Comparison of ENCODE assay signal across 8 mouse cellular contexts in genomic region chr10:80386735-80387471, GRCm38 (mm10). TPM values are rescaled to one million over a fixed set of nuclear protein-coding genes. Genes with fewer than 3 reads are reported as not detected.
DNase-seq lines count a peak whose midpoint lies in the region; ATAC-seq and TF ChIP-seq lines count a peak whose summit lies in the region.

No protein-coding gene starts in this region.

- peaks cover 29% of the 10 kb centered on the region for H3K4me1 ChIP-seq in forebrain, postnatal 0 days (ENCODE audit: insufficient read depth)
- peaks cover 60% of the 10 kb centered on the region for H3K4me1 ChIP-seq in liver, embryonic 13.5 days (replicated peaks)

- WGBS in forebrain, postnatal 0 days, result 2% methylated on average over 82 of the region's 94 CpGs
- 1% methylated on average over 61 of the region's 94 CpGs for WGBS in liver, embryonic 13.5 days (ENCODE audit: insufficient replicate concordance)

- DNase-seq in layer of hippocampus, postnatal 10 days (ENCODE audit: low spot score in 2 of 2), result peak; percentile 40 to 57
- DNase-seq in layer of hippocampus, postnatal 25 days (ENCODE audit: extremely low spot score in 1 of 2, low spot score in 1 of 2), result no peak
- DNase-seq in brain, embryonic 14.5 days (ENCODE audit: low read depth), result peak; percentile 20
- DNase-seq in forebrain, postnatal 0 days, result no peak
- DNase-seq in liver, embryonic 13.5 days, result no peak
- peak; percentile 30 for DNase-seq in splenic B cell, adult 2 months (ENCODE audit: low read depth, low spot score)
- no peak for DNase-seq in left cerebral cortex, adult 18-20 months (ENCODE audit: low spot score in 2 of 2)
- DNase-seq in urinary bladder, postnatal 14 days (ENCODE audit: low spot score), result no peak

- peaks cover 34% of the 10 kb centered on the region for H3K36me3 ChIP-seq in forebrain, postnatal 0 days (ENCODE audit: insufficient read depth)
- peaks cover 36% of the 10 kb centered on the region for H3K36me3 ChIP-seq in liver, embryonic 13.5 days
- peaks cover under 1% of the 10 kb centered on the region; the same call in 1 of the 2 replicates for H3K36me3 ChIP-seq in splenic B cell, adult 2 months (ENCODE audit: control insufficient read depth, insufficient read depth, low read length, poor library complexity, severe bottlenecking)

- H3K9me3 ChIP-seq in forebrain, postnatal 0 days (ENCODE audit: low read length), result no peaks in the 10 kb centered on the region
- no peaks in the 10 kb centered on the region for H3K9me3 ChIP-seq in liver, embryonic 13.5 days (replicated peaks)

- peak overlapping the region; percentile 98 for H3K27ac ChIP-seq in forebrain, postnatal 0 days (ENCODE audit: low read depth, low read length)
- peak overlapping the region; percentile 47; the same call in 1 of the 2 replicates for H3K27ac ChIP-seq in liver, embryonic 13.5 days

- TF ChIP-seq CTCF in brain, embryonic 14.5 days (IDR thresholded peaks at IDR 0.05; ENCODE audit: borderline replicate concordance, extremely low read depth, insufficient read depth, insufficient read length), result no peak
- TF ChIP-seq CTCF in forebrain, postnatal 0 days (IDR thresholded peaks at IDR 0.05; ENCODE audit: low read depth), result no peak

- peak overlapping the region; percentile 99 for H3K9ac ChIP-seq in forebrain, postnatal 0 days
- peak overlapping the region; percentile 82 for H3K9ac ChIP-seq in liver, embryonic 13.5 days

- H3K4me2 ChIP-seq in forebrain, postnatal 0 days (ENCODE audit: low read depth), result peak overlapping the region; percentile 97
- H3K4me2 ChIP-seq in liver, embryonic 13.5 days, result peak overlapping the region; percentile 98

- H3K27me3 ChIP-seq in forebrain, postnatal 0 days (ENCODE audit: insufficient read depth, low read length), result no peaks in the 10 kb centered on the region
- peaks cover 7% of the 10 kb centered on the region; the same call in 1 of the 2 replicates for H3K27me3 ChIP-seq in liver, embryonic 13.5 days
- no peaks in the 10 kb centered on the region for H3K27me3 ChIP-seq in splenic B cell, adult 2 months (ENCODE audit: control insufficient read depth, insufficient read depth, low read length, poor library complexity, severe bottlenecking)

- peak overlapping the region; percentile 96 for H3K4me3 ChIP-seq in forebrain, postnatal 0 days (ENCODE audit: low read depth, low read length)
- peak overlapping the region; percentile 76 for H3K4me3 ChIP-seq in liver, embryonic 13.5 days (replicated peaks)

- TF ChIP-seq POLR2A in brain, embryonic 14.5 days (IDR thresholded peaks at IDR 0.05; ENCODE audit: borderline replicate concordance, extremely low read depth, insufficient read depth, insufficient read length, poor library complexity, severe bottlenecking), result no peak

- ATAC-seq in forebrain, postnatal 0 days, result no peak; the same call in 1 of the 2 replicates
- ATAC-seq in liver, embryonic 13.5 days (ENCODE audit: low read depth), result no peak

RNA-seq across cellular contexts. Expression of gene Mex3d, which starts 0.6 kb away (rescaled TPM):
- 10 to 100 TPM; 33.6 to 36.6 TPM for total RNA-seq in layer of hippocampus, postnatal 10 days (2021)
- 10 to 100 TPM; 18.9 to 19.3 TPM for total RNA-seq in layer of hippocampus, postnatal 25 days (2021)
- 112 and 115 TPM in 2 replicates for polyA plus RNA-seq in brain, embryonic 14.5 days (2012; rRNA removed)
- 107 and 120 TPM in 2 replicates for total RNA-seq in forebrain, postnatal 0 days (2014; rRNA removed)
- polyA plus RNA-seq in forebrain, postnatal 0 days (2015; fragmentation: Nextera tagmentation; extraction: Ambion mirVana), result 18.3 and 18.4 TPM in 2 replicates
- polyA plus RNA-seq in liver, embryonic 13.5 days (2015; fragmentation: Nextera tagmentation; extraction: Ambion mirVana), result 1.0 and 1.1 TPM in 2 replicates
- 10 to 100 TPM; 20.1 to 20.7 TPM for total RNA-seq in left cerebral cortex, adult 18-20 months (2021)

RNA-seq across cellular contexts. Expression of gene Mbd3, which starts 12.4 kb away (rescaled TPM):
- total RNA-seq in layer of hippocampus, postnatal 10 days (2021), result 100 to 1,000 TPM; 119 to 129 TPM
- total RNA-seq in layer of hippocampus, postnatal 25 days (2021), result 100 to 1,000 TPM; 138 to 159 TPM
- 265 and 292 TPM in 2 replicates for polyA plus RNA-seq in brain, embryonic 14.5 days (2012; rRNA removed)
- 37.9 and 43.9 TPM in 2 replicates for total RNA-seq in forebrain, postnatal 0 days (2014; rRNA removed)
- polyA plus RNA-seq in forebrain, postnatal 0 days (2015; fragmentation: Nextera tagmentation; extraction: Ambion mirVana), result 183 and 196 TPM in 2 replicates
- polyA plus RNA-seq in liver, embryonic 13.5 days (2015; fragmentation: Nextera tagmentation; extraction: Ambion mirVana), result 81.2 and 87.4 TPM in 2 replicates
- 100 to 1,000 TPM; 143 to 166 TPM for total RNA-seq in left cerebral cortex, adult 18-20 months (2021)

RNA-seq across cellular contexts. Expression of gene Uqcr11, which starts 19.7 kb away (rescaled TPM):
- 100 to 1,000 TPM; 503 to 527 TPM for total RNA-seq in layer of hippocampus, postnatal 10 days (2021)
- 100 to 1,000 TPM; 520 to 551 TPM for total RNA-seq in layer of hippocampus, postnatal 25 days (2021)
- polyA plus RNA-seq in brain, embryonic 14.5 days (2012; rRNA removed), result 597 and 852 TPM in 2 replicates
- 230 and 424 TPM in 2 replicates for total RNA-seq in forebrain, postnatal 0 days (2014; rRNA removed)
- polyA plus RNA-seq in forebrain, postnatal 0 days (2015; fragmentation: Nextera tagmentation; extraction: Ambion mirVana), result 688 and 881 TPM in 2 replicates
- polyA plus RNA-seq in liver, embryonic 13.5 days (2015; fragmentation: Nextera tagmentation; extraction: Ambion mirVana), result 474 and 603 TPM in 2 replicates
- total RNA-seq in left cerebral cortex, adult 18-20 months (2021), result 100 to 1,000 TPM; 383 to 388 TPM

RNA-seq across cellular contexts. Expression of gene Plk5, which starts 30.6 kb away (rescaled TPM):
- total RNA-seq in layer of hippocampus, postnatal 10 days (2021), result 1 to 10 TPM; 1.7 to 3.8 TPM
- total RNA-seq in layer of hippocampus, postnatal 25 days (2021), result 10 to 100 TPM; 14.6 to 16.9 TPM
- 3.9 and 4.7 TPM in 2 replicates for polyA plus RNA-seq in brain, embryonic 14.5 days (2012; rRNA removed)
- 8.3 and 12.9 TPM in 2 replicates for total RNA-seq in forebrain, postnatal 0 days (2014; rRNA removed)
- 4.6 and 7.4 TPM in 2 replicates for polyA plus RNA-seq in forebrain, postnatal 0 days (2015; fragmentation: Nextera tagmentation; extraction: Ambion mirVana)
- polyA plus RNA-seq in liver, embryonic 13.5 days (2015; fragmentation: Nextera tagmentation; extraction: Ambion mirVana), result 0.12 TPM in 1 of 2 replicates, not detected in the other
- total RNA-seq in left cerebral cortex, adult 18-20 months (2021), result 10 to 100 TPM; 25.8 to 34.6 TPM

RNA-seq across cellular contexts. Expression of gene Adamtsl5, which starts 38.7 kb away (rescaled TPM):
- total RNA-seq in layer of hippocampus, postnatal 10 days (2021), result 1 to 10 TPM in 1 of 2 experiments, under 1 TPM in 1; 0.75 to 1.2 TPM
- 1 to 10 TPM; 3.8 to 5.5 TPM for total RNA-seq in layer of hippocampus, postnatal 25 days (2021)
- 1.4 and 1.5 TPM in 2 replicates for polyA plus RNA-seq in brain, embryonic 14.5 days (2012; rRNA removed)
- total RNA-seq in forebrain, postnatal 0 days (2014; rRNA removed), result 0.31 and 0.33 TPM in 2 replicates
- 0.70 and 0.81 TPM in 2 replicates for polyA plus RNA-seq in forebrain, postnatal 0 days (2015; fragmentation: Nextera tagmentation; extraction: Ambion mirVana)
- polyA plus RNA-seq in liver, embryonic 13.5 days (2015; fragmentation: Nextera tagmentation; extraction: Ambion mirVana), result 1.8 and 2.5 TPM in 2 replicates
- 10 to 100 TPM in 1 of 2 experiments, 1 to 10 TPM in 1; 8.8 to 10.4 TPM for total RNA-seq in left cerebral cortex, adult 18-20 months (2021)

Comparison
In these comparisons a context has a peak if more than half of its experiments do, and no peak if none do; other contexts are left out.
1. DNase-seq: peak in layer of hippocampus, postnatal 10 days (2 of 2), brain, embryonic 14.5 days (single experiment) and splenic B cell, adult 2 months (single experiment); none in layer of hippocampus, postnatal 25 days (0 of 2), forebrain, postnatal 0 days (single experiment), liver, embryonic 13.5 days (single experiment), left cerebral cortex, adult 18-20 months (0 of 2) and urinary bladder, postnatal 14 days (single experiment).